Mouse (Mus musculus) myocyte (in vitro differentiated cells): ENCODE measurements around the gene Slc13a5. TPM values are rescaled to one million over a fixed set of nuclear protein-coding genes. Genes with fewer than 3 reads are reported as not detected.
A peak's percentile ranks its signal among the peaks of the same experiment; 100 is the strongest.

Experiments used
- H3K27me3 ChIP-seq: one replicate; pipeline ENCODE4 v1.6.1; 2011; ENCODE audit not compliant: control insufficient read depth, insufficient read depth, insufficient read length
- H3K36me3 ChIP-seq: one replicate; pipeline ENCODE4 v1.6.1; 2011; ENCODE audit not compliant: control insufficient read depth, insufficient read depth
- H3K4me2 ChIP-seq: one replicate; pipeline ENCODE4 v1.6.1; 2011; ENCODE audit warnings: low read depth, control low read depth
- H3K4me3 ChIP-seq: one replicate; pipeline ENCODE4 v1.5.1; 2011; ENCODE audit warnings: mild to moderate bottlenecking, control low read depth, moderate library complexity
- H3K79me2 ChIP-seq: one replicate; pipeline ENCODE4 v1.6.1; 2011; ENCODE audit not compliant: control insufficient read depth, insufficient read depth
- H3ac ChIP-seq: one replicate; pipeline ENCODE4 v1.6.1; 2011; ENCODE audit not compliant: control insufficient read depth, insufficient read length
- CEBPB ChIP-seq: IDR thresholded peaks from 2 replicates; pipeline ENCODE4 v1.6.1; 2011; ENCODE audit warnings: mild to moderate bottlenecking, moderate library complexity; ENCODE audit not compliant: poor library complexity, insufficient read depth, severe bottlenecking
- E2F4 ChIP-seq: IDR thresholded peaks from one replicate; pipeline ENCODE4 v1.6.1; 2011; ENCODE audit warnings: mild to moderate bottlenecking, control low read depth, moderate library complexity; ENCODE audit not compliant: insufficient read depth
- MAX ChIP-seq: IDR thresholded peaks from one replicate; pipeline ENCODE4 v1.6.1; 2011; ENCODE audit warnings: low read depth, mild to moderate bottlenecking, control low read depth
- MYOD1 ChIP-seq, 3 experiments: IDR thresholded peaks; one replicate each; pipeline ENCODE4 v1.6.1; 2011; ENCODE audit warnings: control low read depth in 2 of 3, low read depth in 2 of 3, mild to moderate bottlenecking in 2 of 3, moderate library complexity in 1 of 3; ENCODE audit not compliant: insufficient read length in 2 of 3, control insufficient read depth in 1 of 3
- MYOG ChIP-seq, 3 experiments: IDR thresholded peaks; one replicate each; pipeline ENCODE4 v1.6.1; 2011; ENCODE audit warnings: control low read depth in 2 of 3, low read depth in 2 of 3, mild to moderate bottlenecking in 2 of 3; ENCODE audit not compliant: insufficient read length in 2 of 3, control insufficient read depth in 1 of 3, insufficient read depth in 1 of 3
- POLR2A ChIP-seq: IDR thresholded peaks from one replicate; pipeline ENCODE4 v1.6.1; 2011; ENCODE audit warnings: low read depth, mild to moderate bottlenecking, control low read depth, moderate library complexity; ENCODE audit not compliant: insufficient read length
- POLR2AphosphoS2 ChIP-seq: IDR thresholded peaks from one replicate; pipeline ENCODE4 v1.6.1; 2011; ENCODE audit warnings: low read depth, control low read depth; ENCODE audit not compliant: insufficient read length
- REST ChIP-seq: IDR thresholded peaks from one replicate; pipeline ENCODE4 v1.6.1; 2011; ENCODE audit warnings: mild to moderate bottlenecking, control low read depth, moderate library complexity; ENCODE audit not compliant: insufficient read depth, insufficient read length
- SRF ChIP-seq: IDR thresholded peaks from one replicate; pipeline ENCODE4 v1.6.1; 2011; ENCODE audit warnings: low read depth; ENCODE audit not compliant: control insufficient read depth, insufficient read length
- TCF12 ChIP-seq: IDR thresholded peaks from one replicate; pipeline ENCODE4 v1.6.1; 2011; ENCODE audit warnings: mild to moderate bottlenecking, control low read depth; ENCODE audit not compliant: poor library complexity, insufficient read depth, severe bottlenecking
- TCF3 ChIP-seq: IDR thresholded peaks from one replicate; pipeline ENCODE4 v1.6.1; 2011; ENCODE audit warnings: low read depth, control low read depth; ENCODE audit not compliant: insufficient read length
- USF1 ChIP-seq: IDR thresholded peaks from one replicate; pipeline ENCODE4 v1.6.1; 2011; ENCODE audit warnings: low read depth, mild to moderate bottlenecking, control low read depth, moderate library complexity
- polyA plus RNA-seq: library from polyadenylated mRNA; unstranded; fragments of >200 nt; fragmentation: generic; extraction: Trizol; gene quantifications from one replicate; pipeline ENCODE4 v1.2.1, GENCODE M21; 2012; ENCODE audit warnings: missing spikeins

Gene Slc13a5
- polyA plus RNA-seq, 1 experiment = 0.72 TPM

GRCm38 (mm10) chr11:72308982-72309381 is 42.0 kb upstream of the Slc13a5 start:
- Histone ChIP-seq H3K4me3 (no peak overlapping the region), H3ac (no peak overlapping the region), H3K27me3 (no peaks in the 10 kb centered on the region), H3K36me3 (no peaks in the 10 kb centered on the region), H3K79me2 (no peaks in the 10 kb centered on the region), H3K4me2 (no peak overlapping the region)
- TF ChIP-seq POLR2A = no peak
- TF ChIP-seq MYOD1 (IDR thresholded peaks at IDR 0.05; ENCODE audit: control insufficient read depth in 1 of 3, insufficient read length in 2 of 3, low read depth in 2 of 3) = no peak
- no peak for TF ChIP-seq CEBPB
- no peak for TF ChIP-seq E2F4
- no peak for TF ChIP-seq POLR2AphosphoS2
- no peak for TF ChIP-seq MYOG (IDR thresholded peaks at IDR 0.05; ENCODE audit: control insufficient read depth in 1 of 3, insufficient read depth in 1 of 3, insufficient read length in 2 of 3, low read depth in 2 of 3)
- TF ChIP-seq MAX = no peak
- TF ChIP-seq TCF12 = no peak
- no peak for TF ChIP-seq REST
- no peak for TF ChIP-seq SRF
- no peak for TF ChIP-seq USF1
- TF ChIP-seq TCF3 = no peak

DNA sequence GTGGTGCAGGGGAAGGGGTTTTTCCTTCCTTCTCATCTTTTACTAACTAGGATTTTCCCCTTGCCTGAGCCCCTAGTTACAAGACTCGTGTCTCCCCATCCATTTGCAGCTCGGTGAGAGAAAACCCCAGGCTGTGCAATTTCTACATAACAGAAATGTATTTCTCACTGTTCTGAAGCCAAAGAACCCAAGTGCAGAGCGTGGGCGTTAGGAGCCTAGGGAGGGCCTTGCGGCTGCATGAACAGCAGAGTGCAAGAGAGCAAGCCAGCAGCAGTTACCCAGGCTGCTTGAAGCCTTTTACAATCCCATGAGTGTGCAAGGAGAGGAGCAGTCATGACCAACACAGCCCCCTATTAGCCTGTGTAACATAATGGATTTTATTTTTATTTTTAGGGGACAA is 40.4 kb upstream of the Slc13a5 start:
- no peak overlapping the region for H3ac ChIP-seq
- no peaks in the 10 kb centered on the region for H3K36me3 ChIP-seq
- TF ChIP-seq MAX (no peak), POLR2AphosphoS2 (no peak), E2F4 (no peak), TCF12 (no peak), USF1 (no peak), MYOG (IDR thresholded peaks at IDR 0.05; ENCODE audit: control insufficient read depth in 1 of 3, insufficient read depth in 1 of 3, insufficient read length in 2 of 3, low read depth in 2 of 3) (no peak), POLR2A (no peak), MYOD1 (IDR thresholded peaks at IDR 0.05; ENCODE audit: control insufficient read depth in 1 of 3, insufficient read length in 2 of 3, low read depth in 2 of 3) (no peak), REST (no peak)
- no peak overlapping the region for H3K4me3 ChIP-seq
- no peaks in the 10 kb centered on the region for H3K27me3 ChIP-seq
- H3K79me2 ChIP-seq = no peaks in the 10 kb centered on the region
- no peak overlapping the region for H3K4me2 ChIP-seq

GRCm38 (mm10) chr11:72302230-72302629 is 35.2 kb upstream of the Slc13a5 start:
- Histone ChIP-seq H3K79me2 (no peaks in the 10 kb centered on the region), H3K36me3 (no peaks in the 10 kb centered on the region), H3K4me2 (peak overlapping the region; percentile 96), H3K27me3 (no peaks in the 10 kb centered on the region), H3ac (no peak overlapping the region), H3K4me3 (peak overlapping the region; percentile 10)
- TF ChIP-seq E2F4 (no peak), MYOD1 (IDR thresholded peaks at IDR 0.05; ENCODE audit: control insufficient read depth in 1 of 3, insufficient read length in 2 of 3, low read depth in 2 of 3) (peak in 1 of 3 experiments; percentile 31)

- peak within 1 kb of the TSS; percentile 10 for H3K4me3 ChIP-seq
- H3K36me3 ChIP-seq = no peaks in the 10 kb centered on the region
- H3K4me2 ChIP-seq = peak within 1 kb of the TSS; percentile 96
- H3K27me3 ChIP-seq = no peaks in the 10 kb centered on the region
- TF ChIP-seq MAX (no peak), POLR2A (peak; percentile 54), E2F4 (no peak)
- no peak within 1 kb of the TSS for H3ac ChIP-seq
- H3K79me2 ChIP-seq = no peaks in the 10 kb centered on the region
Measured at GRCm38 (mm10) chr11:72301334-72301733, 34.3 kb upstream of the Slc13a5 start, which contains the start of gene Xaf1. Gene Xaf1 (plus strand): TSS chr11:72301629.

DNA sequence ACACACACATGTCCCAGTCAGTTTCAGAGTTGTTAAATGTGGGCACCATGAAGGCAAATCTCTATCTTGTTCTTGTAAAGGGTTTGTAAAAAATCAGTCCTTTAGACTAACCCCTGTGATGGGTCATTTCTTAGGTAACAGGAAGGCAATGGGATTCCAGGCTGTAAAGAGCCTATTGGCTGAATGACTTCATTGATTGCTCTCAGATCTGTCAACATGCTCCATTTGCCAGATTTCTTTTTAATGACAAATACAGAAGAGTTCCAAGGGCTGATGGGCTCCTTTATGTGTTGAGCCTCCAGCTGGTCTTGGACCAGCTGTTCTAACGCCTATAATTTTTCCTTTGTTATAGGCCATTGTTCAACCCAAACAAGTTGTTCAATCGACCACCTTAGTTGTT is 26.1 kb upstream of the Slc13a5 start:
- H3K4me2 ChIP-seq = no peak overlapping the region
- no peaks in the 10 kb centered on the region for H3K27me3 ChIP-seq
- TF ChIP-seq USF1 (no peak), E2F4 (no peak)
- H3ac ChIP-seq = no peak overlapping the region
- H3K4me3 ChIP-seq = no peak overlapping the region
- no peaks in the 10 kb centered on the region for H3K36me3 ChIP-seq
- H3K79me2 ChIP-seq = no peaks in the 10 kb centered on the region

DNA sequence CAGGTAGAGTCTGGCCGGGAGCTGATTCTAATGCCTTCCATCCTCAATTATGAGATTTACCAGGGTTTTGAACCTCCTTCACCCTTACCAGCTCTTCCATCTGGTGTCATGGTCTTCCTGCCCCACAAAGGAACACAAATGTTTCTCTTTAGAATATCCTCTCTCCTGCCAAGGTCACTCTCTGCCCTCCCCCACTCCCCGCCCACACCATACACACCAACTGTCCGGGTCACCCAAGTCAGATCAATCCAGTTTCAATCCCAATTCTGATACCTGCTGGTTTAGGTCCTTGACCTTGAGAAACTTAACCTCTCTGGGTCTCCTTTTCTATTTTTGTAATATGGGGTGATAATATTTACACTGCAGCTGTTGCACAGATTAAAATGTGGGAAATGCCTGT is 20.5 kb upstream of the Slc13a5 start:
- H3K36me3 ChIP-seq = no peaks in the 10 kb centered on the region
- H3K4me3 ChIP-seq = no peak overlapping the region
- H3K4me2 ChIP-seq = no peak overlapping the region
- no peak overlapping the region for H3ac ChIP-seq
- no peaks in the 10 kb centered on the region for H3K27me3 ChIP-seq
- TF ChIP-seq MAX (no peak), USF1 (no peak), MYOG (IDR thresholded peaks at IDR 0.05; ENCODE audit: control insufficient read depth in 1 of 3, insufficient read depth in 1 of 3, insufficient read length in 2 of 3, low read depth in 2 of 3) (peak in 1 of 3 experiments; percentile 45), REST (no peak)
- H3K79me2 ChIP-seq = no peaks in the 10 kb centered on the region
